Mouse (Mus musculus) neutrophil, adult 5-6 weeks (primary cell): ENCODE measurements around the gene Boc. TPM values are rescaled to one million over a fixed set of nuclear protein-coding genes. Genes with fewer than 3 reads are reported as not detected.

Experiments
- ATAC-seq: fragments of 151-379, 151-347 bp; 2 replicates; pipeline ENCODE4 v1.8.0; 2017; ENCODE audit warnings: mild to moderate bottlenecking, moderate TSS enrichment; ENCODE audit not compliant: insufficient number of reproducible peaks, poor library complexity, low FRiP score, severe bottlenecking; ENCODE audit errors: extremely low read depth
- total RNA-seq: library from RNA; stranded (forward); fragments of 200-1000 nt; gene quantifications from 2 replicates; pipeline ENCODE4 v1.2.3, GENCODE M21; 2017

Boc gene
- total RNA-seq, 1 experiment from 2014 or later, result not detected

- no peak for ATAC-seq
These were observed 2.6 kb downstream of the Boc start for GRCm38 (mm10) chr16:44555791-44556709.

GRCm38 (mm10) chr16:44553861-44554260, 4.8 kb downstream of the Boc start:
- no peak for ATAC-seq

- ATAC-seq, result no peak
These were observed 6.0 kb downstream of the Boc start for GRCm38 (mm10) chr16:44552726-44553125.

GRCm38 (mm10) chr16:44552036-44552435, 6.7 kb downstream of the Boc start:
- ATAC-seq, result no peak

GRCm38 (mm10) chr16:44551491-44551890, 7.2 kb downstream of the Boc start:
- ATAC-seq, result no peak

GRCm38 (mm10) chr16:44550843-44551242, 7.9 kb downstream of the Boc start:
- ATAC-seq, result no peak

- no peak for ATAC-seq
These were observed 8.6 kb downstream of the Boc start for GRCm38 (mm10) chr16:44549867-44550679.

- no peak for ATAC-seq
These were observed 9.3 kb downstream of the Boc start for GRCm38 (mm10) chr16:44549381-44549780.

GRCm38 (mm10) chr16:44547976-44548375, 10.7 kb downstream of the Boc start:
- no peak for ATAC-seq

- no peak for ATAC-seq
These were observed 11.9 kb downstream of the Boc start for GRCm38 (mm10) chr16:44546831-44547230.

- no peak for ATAC-seq
These were observed 12.8 kb downstream of the Boc start for GRCm38 (mm10) chr16:44545939-44546338.

GRCm38 (mm10) chr16:44545153-44545552, 13.5 kb downstream of the Boc start:
- no peak for ATAC-seq

- no peak for ATAC-seq
These were observed 15.6 kb downstream of the Boc start for GRCm38 (mm10) chr16:44543098-44543497.

- ATAC-seq, result no peak
These were observed 16.5 kb downstream of the Boc start for GRCm38 (mm10) chr16:44542029-44542690.

GRCm38 (mm10) chr16:44539611-44540010, 19.1 kb downstream of the Boc start:
- no peak for ATAC-seq

GRCm38 (mm10) chr16:44538401-44539395, 20.0 kb downstream of the Boc start:
- no peak for ATAC-seq

- ATAC-seq, result no peak
These were observed 24.6 kb downstream of the Boc start for GRCm38 (mm10) chr16:44534122-44534521.

- ATAC-seq, result no peak
These were observed 25.2 kb downstream of the Boc start for GRCm38 (mm10) chr16:44533522-44533921.
